Mouse (Mus musculus) kidney, adult 11 months (tissue): ENCODE measurements at regions not wholly inside any gene's neighbourhood (a gene's known extent, or its start where the extent isn't known, plus 50 kb on each side); places are given as distances from the start of the nearest gene placed in this dataset.

Experiments
- DNase-seq: peaks from one replicate; pipeline ENCODE4 v3.0.0; 2022

DNA sequence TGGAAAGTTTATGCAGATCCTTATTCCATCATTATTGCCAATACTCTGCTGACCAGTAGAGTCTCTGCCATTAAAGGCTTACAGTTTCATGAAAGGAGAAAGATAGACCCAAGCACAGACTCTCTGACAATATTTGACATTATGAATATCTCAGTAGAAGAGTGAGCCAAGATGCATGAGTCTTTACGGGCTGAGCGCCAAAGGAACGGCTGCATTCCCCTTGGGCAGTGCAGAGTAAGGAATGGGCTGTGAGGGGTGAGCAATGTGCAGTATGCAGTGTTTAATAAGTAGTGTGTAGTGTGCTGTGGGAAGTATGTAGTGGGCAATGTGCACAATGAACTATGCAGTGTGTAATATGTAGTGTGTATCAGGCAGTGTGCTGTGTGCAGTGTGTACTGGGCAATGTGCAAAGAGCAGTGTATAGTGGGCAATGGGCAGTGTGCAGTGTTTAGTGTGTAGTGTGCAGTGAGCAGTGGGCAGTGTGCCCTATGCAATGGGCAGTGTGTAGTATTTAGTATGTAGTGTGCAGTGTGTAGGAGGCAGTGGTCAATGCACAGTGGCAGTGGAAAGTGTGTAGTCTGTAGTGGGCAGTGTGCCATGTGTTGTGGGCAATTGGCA, 671.8 kb downstream of the 5730522E02Rik start:
- DNase-seq, result no peak

DNA sequence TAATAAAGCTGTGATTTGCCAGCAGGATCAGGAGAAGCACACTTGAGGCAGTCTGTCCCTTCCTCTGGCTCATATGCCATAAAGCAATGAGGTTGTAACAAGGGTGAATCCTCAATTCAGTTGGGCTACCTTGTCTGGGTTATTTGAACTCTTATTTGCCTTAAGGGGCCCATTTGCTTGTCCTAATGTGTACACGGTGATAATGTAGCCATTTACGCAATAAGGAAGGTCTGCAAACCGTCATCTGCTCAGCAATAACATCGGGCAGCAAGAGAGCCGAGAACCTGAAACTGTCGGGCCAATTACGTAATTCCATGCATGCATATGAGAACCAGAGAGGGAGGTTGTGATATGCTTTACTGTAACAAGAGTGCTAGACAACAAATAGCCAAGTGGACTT, 674.5 kb downstream of the 5730522E02Rik start:
- DNase-seq, result no peak

- DNase-seq, result no peak
Observed at GRCm38 (mm10) chr11:25533081-25533480, 677.5 kb downstream of the 5730522E02Rik start.

DNA sequence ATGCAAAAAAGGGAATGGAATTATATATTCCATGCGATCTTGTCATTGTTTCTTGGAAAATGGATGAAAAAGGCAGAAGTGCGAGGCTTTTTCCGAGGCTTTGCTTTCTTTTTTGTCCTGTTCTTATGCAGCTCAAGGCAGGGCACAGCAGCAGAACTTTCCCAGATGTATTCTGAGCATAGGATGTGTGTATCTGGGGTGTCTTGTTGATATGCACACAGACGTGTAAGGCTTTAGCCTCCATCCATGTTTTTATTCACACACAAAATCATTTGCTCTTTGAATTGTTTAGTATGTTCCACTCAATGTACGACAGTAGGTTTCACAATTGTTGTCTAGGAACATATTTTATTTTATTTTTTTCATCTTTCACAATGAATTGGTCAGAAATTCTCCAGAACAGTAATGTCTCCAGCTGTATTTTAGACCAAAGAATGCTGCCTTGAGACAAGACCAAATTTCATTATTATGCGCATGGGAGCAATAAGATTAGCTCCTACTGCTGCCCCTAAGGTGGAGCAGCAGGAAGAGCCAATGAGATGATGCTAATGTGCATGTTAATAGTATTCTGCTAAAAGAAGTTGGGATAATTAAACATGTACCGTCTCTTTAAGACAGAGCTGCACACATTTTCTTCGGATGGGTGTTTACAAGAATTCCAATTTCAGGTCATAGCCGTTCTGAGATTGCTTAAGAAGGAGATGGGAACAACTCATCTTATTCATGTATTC, 678.7 kb downstream of the 5730522E02Rik start:
- DNase-seq, result no peak

GRCm38 (mm10) chr11:25528056-25528455, 682.5 kb downstream of the 5730522E02Rik start:
- DNase-seq, result no peak

GRCm38 (mm10) chr11:25518903-25519302, 691.7 kb downstream of the 5730522E02Rik start:
- no peak for DNase-seq

- DNase-seq, result no peak
Observed at GRCm38 (mm10) chr11:25518131-25518530, 692.4 kb downstream of the 5730522E02Rik start.

DNA sequence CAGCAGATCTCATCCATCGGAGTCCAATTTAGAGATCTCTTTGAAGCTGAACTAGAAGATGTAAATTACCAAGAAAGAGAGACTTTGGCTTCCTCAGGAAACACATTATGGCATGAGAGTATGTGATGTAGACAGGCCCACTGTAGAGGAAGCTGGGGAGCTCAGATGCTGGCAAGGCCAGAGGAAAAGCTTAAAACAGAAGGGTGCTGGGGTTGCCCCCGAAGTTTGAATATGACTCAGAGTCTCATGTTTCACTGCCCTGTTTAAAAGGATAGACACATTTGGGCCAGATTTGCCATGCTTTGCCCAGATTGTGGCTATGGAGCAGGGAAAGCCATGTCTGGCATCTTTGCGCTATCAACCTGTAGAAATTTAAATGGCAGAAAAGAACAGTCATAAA, 705.1 kb downstream of the 5730522E02Rik start:
- no peak for DNase-seq

GRCm38 (mm10) chr11:25473682-25474365, 736.7 kb downstream of the 5730522E02Rik start:
- no peak for DNase-seq

DNA sequence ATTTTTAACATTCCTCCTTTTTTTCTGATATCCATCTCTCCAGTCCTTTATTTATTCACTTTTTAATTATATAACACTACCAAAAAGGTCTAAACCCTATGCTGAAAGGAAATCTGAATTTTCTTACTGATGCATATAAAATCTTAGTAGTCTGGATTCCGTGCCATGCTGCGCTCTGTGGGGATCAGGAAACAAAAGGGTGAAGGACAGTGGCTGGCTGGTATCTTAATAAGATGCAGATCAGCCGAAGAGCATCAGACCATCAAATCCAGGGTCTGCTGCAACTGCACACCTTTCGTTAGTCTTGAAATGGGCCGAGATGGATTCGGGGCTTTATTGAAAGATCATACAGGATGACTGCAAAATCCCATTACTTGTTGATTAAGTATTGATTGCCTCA, 740.7 kb downstream of the 5730522E02Rik start:
- DNase-seq, result no peak

DNA sequence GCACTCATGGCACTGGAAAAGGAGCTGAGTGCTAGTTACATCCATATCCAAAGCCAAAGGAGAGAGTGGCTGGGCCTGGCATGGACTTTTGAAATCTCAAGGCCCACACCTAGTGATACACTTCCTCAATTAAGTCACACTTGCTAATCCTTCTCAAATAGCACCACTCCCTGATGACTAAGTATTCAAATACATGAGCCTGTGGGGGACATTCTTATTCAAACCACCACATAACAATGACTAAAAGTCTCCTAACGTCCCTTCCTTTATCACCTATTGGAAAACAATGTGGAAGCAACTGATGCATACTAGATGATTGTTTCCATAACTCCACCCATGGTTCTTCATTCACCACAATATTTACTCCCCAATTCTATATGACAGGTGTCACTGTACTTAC, 773.4 kb downstream of the 5730522E02Rik start:
- no peak for DNase-seq

DNA sequence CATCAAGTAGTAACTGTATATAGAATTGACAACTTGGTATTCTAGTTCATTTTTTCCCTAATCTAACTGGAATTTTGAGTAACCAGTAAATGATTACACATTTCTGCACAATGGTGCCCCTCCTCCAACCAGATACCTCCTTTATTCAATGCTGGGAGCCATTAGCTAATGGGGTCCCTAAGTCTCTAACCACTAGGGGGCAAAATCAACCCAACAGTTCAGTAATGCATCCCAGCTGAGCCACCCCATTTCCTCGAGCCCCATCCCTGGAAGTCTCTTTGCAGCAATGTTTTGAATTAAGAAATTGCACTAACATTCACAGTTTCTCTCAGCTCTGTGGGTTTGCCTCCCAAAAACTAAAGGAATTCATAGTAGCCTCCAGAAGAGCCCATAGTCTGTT, 774.9 kb downstream of the 5730522E02Rik start:
- no peak for DNase-seq

DNA sequence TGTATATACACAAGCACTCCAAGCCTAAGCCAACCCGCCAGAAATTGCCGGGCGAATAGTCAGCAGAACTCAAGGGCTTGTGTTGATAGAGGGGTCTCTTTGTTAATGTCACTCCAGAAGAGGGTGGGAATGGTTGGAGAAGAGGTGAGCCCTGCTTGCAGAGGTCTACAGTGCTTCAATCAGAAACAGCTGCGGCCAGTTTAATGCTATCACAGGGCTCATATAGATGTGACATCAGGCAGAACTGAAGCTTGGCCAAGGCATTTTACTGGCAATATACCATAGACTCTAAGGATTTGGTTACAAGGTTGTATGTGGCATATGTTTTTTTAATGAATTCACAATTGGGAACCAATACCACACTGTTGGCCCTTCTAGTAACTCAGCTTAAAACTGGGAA, 787.4 kb downstream of the 5730522E02Rik start:
- DNase-seq, result no peak

DNA sequence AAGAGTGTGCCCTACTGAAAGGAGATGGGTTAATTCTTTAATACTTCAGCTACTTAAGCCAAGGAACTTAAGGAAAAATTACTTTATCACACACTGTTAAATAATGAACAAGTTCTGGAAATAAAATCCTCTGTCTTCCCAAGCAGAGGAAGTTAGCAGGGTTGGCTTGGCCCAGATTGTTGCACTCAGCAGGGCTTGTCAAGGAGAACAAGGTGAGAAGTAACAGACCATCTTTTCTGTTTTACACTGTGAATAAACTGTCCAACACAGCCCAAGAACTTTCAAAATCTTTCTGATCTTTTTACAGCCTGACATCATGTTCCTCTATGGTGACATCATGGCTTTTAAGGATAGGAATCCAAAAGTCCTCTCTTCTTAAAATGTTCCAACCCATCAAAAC, 789.1 kb downstream of the 5730522E02Rik start:
- no peak for DNase-seq

DNA sequence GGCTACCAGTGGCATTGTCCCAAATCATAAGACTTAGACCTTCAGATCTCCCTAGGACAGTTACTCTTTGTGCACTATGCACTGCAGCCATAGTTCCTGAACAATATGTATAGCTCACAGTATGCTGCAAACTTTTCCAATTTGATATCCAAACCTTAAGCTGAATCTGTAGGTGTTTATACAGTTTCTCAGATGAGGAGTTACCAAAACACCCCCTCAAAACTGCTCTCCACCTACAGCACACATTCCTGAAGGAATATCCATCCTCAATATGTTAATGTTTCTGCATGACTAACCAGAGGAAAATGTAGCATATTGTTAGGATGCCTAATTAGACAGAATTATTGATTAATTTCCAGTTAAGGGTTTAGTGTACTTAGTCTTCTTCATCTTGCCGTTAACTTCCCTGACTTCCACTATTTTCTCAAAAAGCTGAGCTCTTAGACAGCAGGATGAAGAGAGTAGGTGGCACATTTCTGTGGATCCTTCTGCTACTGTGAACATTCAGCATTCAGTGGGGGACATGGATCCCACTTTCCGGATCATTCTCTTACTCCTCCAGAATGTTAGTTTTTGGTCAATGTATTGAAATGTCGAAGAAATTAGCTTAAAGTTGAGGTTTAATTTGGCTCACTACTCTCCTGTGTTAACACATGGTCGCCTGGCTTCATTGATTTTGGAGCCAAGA, 800.0 kb downstream of the 5730522E02Rik start:
- no peak for DNase-seq

DNA sequence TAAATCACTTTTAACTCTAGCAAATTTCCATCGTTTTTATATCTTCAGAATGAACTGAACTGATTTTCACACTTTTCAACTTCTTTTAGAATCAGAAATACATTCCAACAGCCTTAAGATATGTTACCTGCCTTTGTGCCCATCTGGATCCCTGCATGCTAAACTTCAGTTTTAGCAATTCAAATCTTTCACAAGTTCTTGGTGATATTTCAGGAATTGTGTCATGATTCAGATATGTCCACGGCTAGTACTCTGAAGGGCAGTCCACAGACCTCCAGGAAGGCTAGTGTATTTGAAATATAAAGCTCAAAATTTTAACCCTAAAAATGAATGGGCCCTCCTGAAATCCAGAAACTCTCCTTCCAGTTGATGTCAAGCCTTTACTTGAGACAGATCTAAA, 818.9 kb downstream of the 5730522E02Rik start:
- no peak for DNase-seq

GRCm38 (mm10) chr11:25367111-25367510, 843.5 kb downstream of the 5730522E02Rik start:
- DNase-seq, result no peak

DNA sequence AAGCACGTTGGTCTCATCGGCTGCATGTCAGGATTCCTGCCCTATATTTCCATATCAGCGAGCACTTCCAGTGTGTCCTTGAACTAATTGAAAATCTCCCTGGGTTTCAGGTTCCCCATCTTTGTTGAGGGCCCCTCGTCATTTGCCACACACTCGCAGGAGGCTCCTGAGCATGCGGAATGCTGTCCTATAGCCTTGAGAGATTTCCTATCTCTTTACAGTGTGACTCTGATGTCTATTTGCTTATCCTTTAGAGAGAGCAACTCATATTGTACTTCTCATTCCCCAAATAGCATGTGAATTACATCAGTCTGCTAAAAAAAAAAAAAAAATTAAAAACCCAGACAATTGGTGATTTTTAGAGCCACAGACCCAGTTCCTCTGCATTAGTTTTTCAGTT, 845.1 kb downstream of the 5730522E02Rik start:
- DNase-seq, result no peak

GRCm38 (mm10) chr11:25359723-25360122, 850.8 kb downstream of the 5730522E02Rik start:
- no peak for DNase-seq

GRCm38 (mm10) chr11:25357717-25358411, 852.7 kb downstream of the 5730522E02Rik start:
- no peak for DNase-seq

- DNase-seq, result no peak
Observed at GRCm38 (mm10) chr11:25356671-25357586, 853.6 kb downstream of the 5730522E02Rik start.

GRCm38 (mm10) chr11:25335667-25336066, 874.9 kb downstream of the 5730522E02Rik start:
- DNase-seq, result no peak
